Mouse (Mus musculus): ENCODE measurements around the gene Csnk2a1. TPM values are rescaled to one million over a fixed set of nuclear protein-coding genes. Genes with fewer than 3 reads are reported as not detected.

Csnk2a1 gene
- polyA plus RNA-seq (2017; shearing (Covaris generic)): 58.1 TPM

GRCm38 (mm10) chr2:152226248-152227050 is at the start of gene Csnk2a1:
Csnk2a1 (plus strand) TSS chr2:152226839.

GRCm38 (mm10) chr2:152293727-152294475 is 67.3 kb downstream of the Csnk2a1 start, which contains the start of gene Tbc1d20:
Tbc1d20 (plus strand) TSS chr2:152293828.

Other genes starting within 250 kb of the Csnk2a1 start
- 25.0 TPM for gene Fam110a, start 246.6 kb upstream of the Csnk2a1 start, polyA plus RNA-seq (2017; shearing (Covaris generic))
- gene Slc52a3, start 230.3 kb upstream of the Csnk2a1 start, polyA plus RNA-seq (2017; shearing (Covaris generic)): 10.0 TPM
- not detected for gene Scrt2, start 145.3 kb upstream of the Csnk2a1 start, polyA plus RNA-seq (2017; shearing (Covaris generic))
- gene Srxn1, start 121.3 kb upstream of the Csnk2a1 start, polyA plus RNA-seq (2017; shearing (Covaris generic)): 2.7 TPM
- not detected for gene Tcf15, start 83.3 kb upstream of the Csnk2a1 start, polyA plus RNA-seq (2017; shearing (Covaris generic))
- 29.9 TPM for gene Tbc1d20, start 67.0 kb downstream of the Csnk2a1 start, polyA plus RNA-seq (2017; shearing (Covaris generic))
- gene Rbck1, start 105.8 kb downstream of the Csnk2a1 start, polyA plus RNA-seq (2017; shearing (Covaris generic)): 309 TPM
- gene Trib3, start 117.2 kb downstream of the Csnk2a1 start, polyA plus RNA-seq (2017; shearing (Covaris generic)): 6.1 TPM
- gene Nrsn2, start 149.8 kb downstream of the Csnk2a1 start, polyA plus RNA-seq (2017; shearing (Covaris generic)): not detected
- not detected for gene Sox12, start 171.2 kb downstream of the Csnk2a1 start, polyA plus RNA-seq (2017; shearing (Covaris generic))
- 0.43 TPM for gene Zcchc3, start 188.2 kb downstream of the Csnk2a1 start, polyA plus RNA-seq (2017; shearing (Covaris generic))
- 0.33 TPM for gene 6820408C15Rik, start 188.7 kb downstream of the Csnk2a1 start, polyA plus RNA-seq (2017; shearing (Covaris generic))
- gene Defb23, start 237.8 kb downstream of the Csnk2a1 start, polyA plus RNA-seq (2017; shearing (Covaris generic)): not detected

All from CD4-positive, CD25-positive, alpha-beta regulatory T cell, adult 9 weeks (primary cell).